22 mouse cellular contexts compared by ENCODE assay signal in the genomic region with DNA sequence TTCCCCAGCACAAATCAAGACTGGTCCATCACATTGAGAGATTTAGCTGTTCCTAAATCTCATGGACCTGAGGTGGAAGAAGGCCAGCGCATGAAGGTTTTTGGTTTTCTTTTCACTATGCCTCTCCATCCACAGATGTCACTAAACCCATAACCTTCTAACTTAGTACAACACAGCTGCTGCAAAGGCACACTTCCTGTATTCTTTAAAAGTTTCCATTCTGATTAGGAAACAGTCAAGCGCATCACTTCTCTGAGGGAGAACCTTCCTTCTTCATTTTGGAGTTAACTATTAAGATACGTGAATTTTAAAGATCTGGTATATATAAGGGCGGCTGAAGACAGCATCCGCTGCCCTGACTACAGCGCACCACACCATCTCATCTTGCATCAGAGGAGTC. TPM values are rescaled to one million over a fixed set of nuclear protein-coding genes. Genes with fewer than 3 reads are reported as not detected.
DNase-seq lines count a peak whose midpoint lies in the region; ATAC-seq and TF ChIP-seq lines count a peak whose summit lies in the region.
"Had no signal": no experiment of that assay in that cellular context is flagged by ENCODE, and none has a peak within 500 bp of the region (broad histone marks: within the 10 kb centered on the region; RNA-seq: fewer than 3 reads in every experiment).

No protein-coding gene starts in this region.

- peak; percentile 67 for ATAC-seq in neutrophil, adult 5-6 weeks (ENCODE audit: extremely low read depth, insufficient number of reproducible peaks, low FRiP score, poor library complexity, severe bottlenecking)
- ATAC-seq in hindbrain, embryonic 12.5 days (ENCODE audit: low FRiP score) = no peak
- ATAC-seq: activated CD4-positive, CD25-positive, alpha-beta regulatory T cell, adult 4 months; CD4-positive, CD25-positive, alpha-beta regulatory T cell, adult 4 months; forebrain, embryonic 15.5 days; Patski had no signal

- H3K36me3 ChIP-seq in CH12.LX (replicated peaks in 1 of 2; ENCODE audit: control insufficient read depth in 1 of 2, insufficient read depth in 1 of 2, low read length in 1 of 2) = no peaks in the 10 kb centered on the region
- H3K36me3 ChIP-seq in limb, embryonic 10.5 days = no peaks in the 10 kb centered on the region
- H3K36me3 ChIP-seq in hindbrain, embryonic 12.5 days = no peaks in the 10 kb centered on the region
- H3K36me3 ChIP-seq: embryonic facial prominence, embryonic 12.5 days; forebrain, embryonic 15.5 days; heart, embryonic 10.5 days had no signal

- TF ChIP-seq POLR2A in CH12.LX (IDR thresholded peaks at IDR 0.05; ENCODE audit: low read depth, low read length) = no peak
- TF ChIP-seq POLR2A in bone marrow macrophage, adult 2 months (IDR thresholded peaks at IDR 0.05; ENCODE audit: borderline replicate concordance, low read depth, low read length) = no peak

- TF ChIP-seq CTCF in CH12.LX (conservative IDR thresholded peaks at IDR 0.05 in 1 of 2, IDR thresholded peaks at IDR 0.05 in 1 of 2; ENCODE audit: low read depth in 2 of 2, low read length in 2 of 2) = no peak
- no peak for TF ChIP-seq CTCF in bone marrow macrophage, adult 2 months (IDR thresholded peaks at IDR 0.05; ENCODE audit: low read depth, low read length)

- peak; percentile 59 for DNase-seq in CH12.LX (ENCODE audit: extremely low read depth)
- DNase-seq in limb, embryonic 10.5 days (ENCODE audit: low spot score) = no peak
- DNase-seq in kidney, postnatal 4 days = no peak
- no peak for DNase-seq in adrenal gland, adult 8-10 months
- DNase-seq: adrenal gland, postnatal 25 days; cerebellum, adult 11 months; cerebellum, adult 8-10 months; cerebellum, postnatal 14 days; gastrocnemius, postnatal 36 days; heart, adult 18-20 months; heart, postnatal 10 days; heart, postnatal 4 days had no signal

- H3K27me3 ChIP-seq in CH12.LX (replicated peaks) = no peaks in the 10 kb centered on the region
- H3K27me3 ChIP-seq in limb, embryonic 10.5 days (ENCODE audit: low read depth, poor library complexity, severe bottlenecking) = no peaks in the 10 kb centered on the region
- H3K27me3 ChIP-seq in hindbrain, embryonic 12.5 days = 0 out of 2 replicates have a peak, but pooled peaks cover 3% of the 10 kb centered on the region
- H3K27me3 ChIP-seq: embryonic facial prominence, embryonic 12.5 days; forebrain, embryonic 15.5 days had no signal

- H3K4me2 ChIP-seq in CH12.LX (ENCODE audit: insufficient read depth, low read depth, poor library complexity, severe bottlenecking) = peak overlapping the region; percentile 37; the same call in 1 of the 2 replicates
- no peak overlapping the region for H3K4me2 ChIP-seq in hindbrain, embryonic 12.5 days (replicated peaks)
- H3K4me2 ChIP-seq: embryonic facial prominence, embryonic 12.5 days; forebrain, embryonic 15.5 days; hindbrain, embryonic 14.5 days had no signal

- dilution Hi-C loops in CH12.LX (cut with MboI; ENCODE audit: extremely low pct_ligation_motif_present, extremely low pct_unique_long_range_greater_than_20kb, low sequenced_read_pairs) = no loop called here

- TF ChIP-seq EP300 in CH12.LX (IDR thresholded peaks at IDR 0.05; ENCODE audit: low read length) = peak; percentile 82; the same call in 1 of the 2 replicates

- in situ Hi-C loops in CH12.LX (cut with MboI; ENCODE audit: low pct_ligation_motif_present, low pct_unique_long_range_greater_than_20kb, low sequenced_read_pairs) = no loop called here

- peaks cover 3 to 22% of the 10 kb centered on the region in 2 experiments for H3K4me1 ChIP-seq in CH12.LX (ENCODE audit: control insufficient read depth in 1 of 2, insufficient read depth in 2 of 2)
- peaks cover 11% of the 10 kb centered on the region for H3K4me1 ChIP-seq in bone marrow macrophage, adult 2 months (ENCODE audit: control insufficient read depth, insufficient read depth, low read length)
- H3K4me1 ChIP-seq in limb, embryonic 10.5 days = peaks cover 48% of the 10 kb centered on the region
- H3K4me1 ChIP-seq in hindbrain, embryonic 12.5 days = peaks cover 4% of the 10 kb centered on the region; the same call in 1 of the 2 replicates
- H3K4me1 ChIP-seq: heart, embryonic 10.5 days had no signal

- 97% methylated on average over 6 of the region's 6 CpGs for WGBS in limb, embryonic 10.5 days
- WGBS in hindbrain, embryonic 12.5 days = 90% methylated on average over 6 of the region's 6 CpGs

- H3K9me3 ChIP-seq in CH12.LX (replicated peaks; ENCODE audit: low read length) = no peaks in the 10 kb centered on the region
- no peaks in the 10 kb centered on the region for H3K9me3 ChIP-seq in limb, embryonic 10.5 days (replicated peaks)
- H3K9me3 ChIP-seq in hindbrain, embryonic 12.5 days (replicated peaks) = no peaks in the 10 kb centered on the region
- H3K9me3 ChIP-seq: embryonic facial prominence, embryonic 12.5 days; forebrain, embryonic 15.5 days; heart, embryonic 10.5 days had no signal

- H3K79me2 ChIP-seq in CH12.LX (replicated peaks; ENCODE audit: control insufficient read depth, extremely low read depth, insufficient read depth, poor library complexity, severe bottlenecking) = no peaks in the 10 kb centered on the region

- no peak for TF ChIP-seq RAD21 in CH12.LX (IDR thresholded peaks at IDR 0.05; ENCODE audit: low read depth, low read length)

- H3K27ac ChIP-seq in CH12.LX (ENCODE audit: insufficient read depth, low read depth) = no peak overlapping the region
- peak overlapping the region; percentile 33; the same call in 1 of the 2 replicates for H3K27ac ChIP-seq in bone marrow macrophage, adult 2 months (ENCODE audit: insufficient read depth, low read depth, low read length)
- peak overlapping the region; percentile 19; the same call in 1 of the 2 replicates for H3K27ac ChIP-seq in limb, embryonic 10.5 days
- no peak overlapping the region for H3K27ac ChIP-seq in hindbrain, embryonic 12.5 days
- H3K27ac ChIP-seq: embryonic facial prominence, embryonic 12.5 days; forebrain, embryonic 15.5 days; heart, embryonic 10.5 days; hindbrain, embryonic 14.5 days had no signal

- H3K4me3 ChIP-seq in CH12.LX (replicated peaks in 1 of 3; ENCODE audit: low read depth in 2 of 3, low read length in 2 of 3, poor library complexity in 1 of 3) = no peak overlapping the region
- no peak overlapping the region for H3K4me3 ChIP-seq in bone marrow macrophage, adult 2 months (ENCODE audit: insufficient read depth, low read length)
- no peak overlapping the region for H3K4me3 ChIP-seq in limb, embryonic 10.5 days
- no peak overlapping the region for H3K4me3 ChIP-seq in hindbrain, embryonic 12.5 days
- H3K4me3 ChIP-seq: embryonic facial prominence, embryonic 12.5 days; forebrain, embryonic 15.5 days; heart, embryonic 10.5 days had no signal

- 0 out of 2 replicates have a peak overlapping the region, but pooled peaks have one; percentile 4 for H3K9ac ChIP-seq in CH12.LX (ENCODE audit: insufficient read depth, low read depth)
- H3K9ac ChIP-seq in hindbrain, embryonic 12.5 days = no peak overlapping the region
- H3K9ac ChIP-seq: embryonic facial prominence, embryonic 12.5 days; forebrain, embryonic 15.5 days; hindbrain, embryonic 14.5 days had no signal

TF ChIP-seq in CH12.LX, 34 proteins besides CTCF, POLR2A, EP300 and RAD21:
- no peak for TF ChIP-seq TBP (conservative IDR thresholded peaks at IDR 0.05; ENCODE audit: low read depth, low read length)
- no peak for TF ChIP-seq MYC (IDR thresholded peaks at IDR 0.05; ENCODE audit: low read depth, low read length)
- TF ChIP-seq ZNF384 (IDR thresholded peaks at IDR 0.05; ENCODE audit: low read depth, low read length) = no peak
- no peak for TF ChIP-seq PAX5 (IDR thresholded peaks at IDR 0.05; ENCODE audit: low read length)
- no peak for TF ChIP-seq IRF4 (IDR thresholded peaks at IDR 0.05; ENCODE audit: low read depth, low read length)
- TF ChIP-seq USF2 (conservative IDR thresholded peaks at IDR 0.05; ENCODE audit: low read depth, low read length) = no peak
TF ChIP-seq in CH12.LX: peak in this region for 0.

RNA-seq across cellular contexts. Expression of gene Tada1, which starts 33.3 kb away (rescaled TPM):
- total RNA-seq in CH12.LX (2012; rRNA removed) (46.3 and 49.9 TPM in 2 replicates), CH12.LX (2014; rRNA removed) (80.1 and 86.0 TPM in 2 replicates)
- 49.6 and 59.5 TPM in 2 replicates for polyA plus RNA-seq in CH12.LX (2012; ENCODE audit: insufficient read length, low read depth)
- polyA plus RNA-seq in bone marrow macrophage, adult 2 months (2012; ENCODE audit: insufficient read depth, insufficient read length, missing spikeins) = 24.4 and 26.0 TPM in 2 replicates
- 66.6 and 69.8 TPM in 2 replicates for polyA plus RNA-seq in limb, embryonic 10.5 days (2016; fragmentation: Nextera tagmentation; extraction: Ambion mirVana)
- 21.1 and 26.4 TPM in 2 replicates for total RNA-seq in neutrophil, adult 5-6 weeks (2017)
- 58.4 and 61.3 TPM in 2 replicates for polyA plus RNA-seq in hindbrain, embryonic 12.5 days (2016; fragmentation: Nextera tagmentation; extraction: Ambion mirVana)
- 10 to 100 TPM; 20.6 to 26.8 (median 22.8) TPM for total RNA-seq in adrenal gland, adult 8-10 months (2022)

Comparison
In these comparisons a context has a peak if more than half of its experiments do, and no peak if none do; other contexts are left out.
1. H3K27ac ChIP-seq: peak in bone marrow macrophage, adult 2 months (single experiment) and limb, embryonic 10.5 days (single experiment); none in CH12.LX (single experiment) and hindbrain, embryonic 12.5 days (single experiment).